Mouse (Mus musculus) brain, embryonic 14.5 days (tissue): ENCODE measurements around the gene Krt80. TPM values are rescaled to one million over a fixed set of nuclear protein-coding genes. Genes with fewer than 3 reads are reported as not detected.
"Not testable (repeated sequence)": the region's sequence is repeated elsewhere in the genome, so short reads cannot be mapped to it uniquely, and the experiment has no call there.

Source experiments
- DNase-seq: peaks from one replicate; pipeline ENCODE4 v3.0.0-alpha.2; 2011; ENCODE audit warnings: low read depth
- CTCF ChIP-seq: fragments of 200-500 bp; IDR thresholded peaks from 2 replicates; pipeline ENCODE4 v1.5.1; 2012; ENCODE audit warnings: inconsistent platforms, mild to moderate bottlenecking, moderate library complexity, borderline replicate concordance; ENCODE audit not compliant: insufficient read depth, insufficient read length; ENCODE audit errors: extremely low read depth
- POLR2A ChIP-seq: fragments of 200-500 bp; IDR thresholded peaks from 2 replicates; pipeline ENCODE4 v1.6.1; 2012; ENCODE audit warnings: mild to moderate bottlenecking, inconsistent platforms, borderline replicate concordance; ENCODE audit not compliant: poor library complexity, insufficient read depth, insufficient read length, severe bottlenecking; ENCODE audit errors: extremely low read depth
- polyA plus RNA-seq: library from polyadenylated mRNA; depleted of rRNA; stranded (reverse); fragments of >200 nt; gene quantifications from 2 replicates; pipeline ENCODE4 v1.2.3, GENCODE M21; 2012

Gene Krt80
- polyA plus RNA-seq, 1 experiment, result 0.22 TPM

- DNase-seq, result no peak
- TF ChIP-seq CTCF, result no peak
- TF ChIP-seq POLR2A, result no peak
Measured at GRCm38 (mm10) chr15:101333165-101333564, 36.8 kb downstream of the Krt80 start.

GRCm38 (mm10) chr15:101332370-101332769 lies 37.6 kb downstream of the Krt80 start:
- no peak for DNase-seq
- TF ChIP-seq CTCF (no peak), POLR2A (no peak)

GRCm38 (mm10) chr15:101331090-101331489 lies 38.9 kb downstream of the Krt80 start:
- no peak for DNase-seq
- TF ChIP-seq CTCF (no peak), POLR2A (no peak)

- TF ChIP-seq CTCF (no peak), POLR2A (no peak)
Measured at GRCm38 (mm10) chr15:101329564-101329892, 40.4 kb downstream of the Krt80 start.

GRCm38 (mm10) chr15:101328876-101329563 lies 40.9 kb downstream of the Krt80 start:
- no peak for TF ChIP-seq POLR2A
- TF ChIP-seq CTCF, result no peak
- DNase-seq, result no peak

More at GRCm38 (mm10) chr15:101329564-101329892, 40.4 kb downstream of the Krt80 start:
- DNase-seq, result no peak

GRCm38 (mm10) chr15:101327282-101327681 lies 42.7 kb downstream of the Krt80 start:
- TF ChIP-seq POLR2A (no peak), CTCF (peak; percentile 74)
- peak; percentile 70 for DNase-seq

- DNase-seq, result no peak
- no peak for TF ChIP-seq CTCF
- TF ChIP-seq POLR2A, result no peak
Measured at GRCm38 (mm10) chr15:101325991-101326534, 43.9 kb downstream of the Krt80 start.

GRCm38 (mm10) chr15:101324409-101324808 lies 45.6 kb downstream of the Krt80 start:
- DNase-seq, result not testable (repeated sequence)

- no peak for DNase-seq
- TF ChIP-seq POLR2A (no peak), CTCF (no peak)
Measured at GRCm38 (mm10) chr15:101323511-101323910, 46.5 kb downstream of the Krt80 start.

GRCm38 (mm10) chr15:101322640-101323039 lies 47.3 kb downstream of the Krt80 start:
- TF ChIP-seq CTCF (no peak), POLR2A (no peak)
- no peak for DNase-seq

GRCm38 (mm10) chr15:101322106-101322505 lies 47.9 kb downstream of the Krt80 start:
- no peak for TF ChIP-seq CTCF
- DNase-seq, result no peak

GRCm38 (mm10) chr15:101321126-101321525 lies 48.8 kb downstream of the Krt80 start:
- no peak for DNase-seq
- TF ChIP-seq POLR2A, result no peak
- no peak for TF ChIP-seq CTCF

GRCm38 (mm10) chr15:101320618-101321041 lies 49.3 kb downstream of the Krt80 start:
- DNase-seq, result no peak
- TF ChIP-seq CTCF (no peak), POLR2A (no peak)

GRCm38 (mm10) chr15:101320010-101320617 lies 49.8 kb downstream of the Krt80 start:
- DNase-seq, result no peak
- TF ChIP-seq POLR2A (no peak), CTCF (no peak)
